Mouse (Mus musculus): Measurements from ENCODE around the gene Grm7. TPM values are rescaled to one million over a fixed set of nuclear protein-coding genes. Genes with fewer than 3 reads are reported as not detected.

Grm7 gene
- total RNA-seq (2023): not detected

DNA sequence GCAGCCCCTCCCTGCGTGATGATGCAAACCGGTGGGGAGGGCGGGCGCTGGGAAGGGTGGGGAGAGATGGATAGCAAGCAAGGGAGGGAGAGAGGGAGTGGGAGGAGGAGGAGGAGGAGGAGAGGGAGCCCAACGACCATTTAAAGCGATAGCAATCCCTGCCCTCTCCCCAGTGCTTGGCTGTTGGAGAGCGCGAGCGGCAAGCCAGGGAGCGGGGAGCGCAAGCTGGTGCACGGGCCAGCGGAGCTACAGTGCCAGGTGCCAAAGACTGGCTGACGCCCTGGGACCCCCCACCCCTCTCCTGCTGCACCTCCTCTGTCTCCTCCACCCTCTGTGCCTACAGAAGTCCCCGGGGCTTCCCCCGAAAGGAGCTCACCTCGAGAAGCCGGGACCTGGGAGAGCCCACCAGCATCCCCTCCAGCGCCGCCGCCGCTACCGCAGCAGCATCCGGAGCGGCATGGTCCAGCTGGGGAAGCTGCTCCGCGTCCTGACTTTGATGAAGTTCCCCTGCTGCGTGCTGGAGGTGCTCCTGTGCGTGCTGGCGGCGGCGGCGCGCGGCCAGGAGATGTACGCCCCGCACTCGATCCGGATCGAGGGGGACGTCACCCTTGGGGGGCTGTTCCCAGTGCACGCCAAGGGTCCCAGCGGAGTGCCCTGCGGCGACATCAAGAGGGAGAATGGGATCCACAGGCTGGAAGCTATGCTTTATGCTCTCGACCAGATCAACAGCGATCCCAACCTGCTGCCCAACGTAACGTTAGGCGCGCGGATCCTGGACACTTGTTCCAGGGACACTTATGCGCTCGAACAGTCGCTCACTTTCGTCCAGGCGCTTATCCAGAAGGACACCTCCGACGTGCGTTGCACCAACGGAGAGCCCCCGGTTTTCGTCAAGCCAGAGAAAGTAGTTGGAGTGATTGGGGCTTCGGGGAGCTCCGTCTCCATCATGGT is at the start of gene Grm7:
Grm7 (plus strand) TSS at position 171 of the 951 bp plus-strand sequence.

Measured in CD8-positive naive resting alpha-beta T cell, adult 57 days (primary cell).